Mouse (Mus musculus): Measurements from ENCODE around the gene Caskin2. TPM values are rescaled to one million over a fixed set of nuclear protein-coding genes. Genes with fewer than 3 reads are reported as not detected.

Caskin2 gene
- polyA plus RNA-seq, 1 experiment from 2014 or later = 17.4 TPM

- no peak for ATAC-seq (replicated peaks; ENCODE audit: insufficient number of reproducible peaks, low FRiP score, low TSS enrichment)
- Histone ChIP-seq H3K9ac (ENCODE audit: low read depth, low read length) (no peak overlapping the region), H3K4me2 (no peak overlapping the region), H3K27me3 (ENCODE audit: control insufficient read depth, insufficient read depth, low read length) (no peaks in the 10 kb centered on the region), H3K4me3 (ENCODE audit: low read depth, low read length) (no peak overlapping the region), H3K27ac (ENCODE audit: low read depth, low read length) (no peak overlapping the region), H3K4me1 (ENCODE audit: control insufficient read depth, insufficient read depth, low read length) (no peaks in the 10 kb centered on the region), H3K9me3 (replicated peaks; ENCODE audit: control insufficient read depth, low read length) (no peaks in the 10 kb centered on the region), H3K36me3 (ENCODE audit: control insufficient read depth, insufficient read depth, low read length) (no peaks in the 10 kb centered on the region)
- 73% methylated on average over 7 of the region's 7 CpGs for WGBS (ENCODE audit: insufficient replicate concordance)
Measured at GRCm38 (mm10) chr11:115752653-115753052, 60.8 kb downstream of the Caskin2 start.

GRCm38 (mm10) chr11:115751725-115752124, 61.7 kb downstream of the Caskin2 start:
- no peak overlapping the region for H3K4me2 ChIP-seq
- WGBS (ENCODE audit: insufficient replicate concordance) = 44% methylated on average over 2 of the region's 2 CpGs

GRCm38 (mm10) chr11:115749834-115750233, 63.6 kb downstream of the Caskin2 start:
- H3K4me3 ChIP-seq (ENCODE audit: low read depth, low read length) = no peak overlapping the region
- WGBS (ENCODE audit: insufficient replicate concordance) = 89% methylated on average over 5 of the region's 5 CpGs
- ATAC-seq (replicated peaks; ENCODE audit: insufficient number of reproducible peaks, low FRiP score, low TSS enrichment) = no peak
- no peaks in the 10 kb centered on the region for H3K4me1 ChIP-seq (ENCODE audit: control insufficient read depth, insufficient read depth, low read length)
- no peak overlapping the region for H3K27ac ChIP-seq (ENCODE audit: low read depth, low read length)
- no peaks in the 10 kb centered on the region for H3K27me3 ChIP-seq (ENCODE audit: control insufficient read depth, insufficient read depth, low read length)
- H3K36me3 ChIP-seq (ENCODE audit: control insufficient read depth, insufficient read depth, low read length) = no peaks in the 10 kb centered on the region
- H3K9me3 ChIP-seq (replicated peaks; ENCODE audit: control insufficient read depth, low read length) = no peaks in the 10 kb centered on the region
- H3K9ac ChIP-seq (ENCODE audit: low read depth, low read length) = no peak overlapping the region
- H3K4me2 ChIP-seq = no peak overlapping the region

More at GRCm38 (mm10) chr11:115751725-115752124, 61.7 kb downstream of the Caskin2 start:
- no peak overlapping the region for H3K27ac ChIP-seq (ENCODE audit: low read depth, low read length)
- no peaks in the 10 kb centered on the region for H3K27me3 ChIP-seq (ENCODE audit: control insufficient read depth, insufficient read depth, low read length)
- no peaks in the 10 kb centered on the region for H3K9me3 ChIP-seq (replicated peaks; ENCODE audit: control insufficient read depth, low read length)
- no peak overlapping the region for H3K9ac ChIP-seq (ENCODE audit: low read depth, low read length)
- H3K4me3 ChIP-seq (ENCODE audit: low read depth, low read length) = no peak overlapping the region
- H3K36me3 ChIP-seq (ENCODE audit: control insufficient read depth, insufficient read depth, low read length) = no peaks in the 10 kb centered on the region
- H3K4me1 ChIP-seq (ENCODE audit: control insufficient read depth, insufficient read depth, low read length) = no peaks in the 10 kb centered on the region
- ATAC-seq (replicated peaks; ENCODE audit: insufficient number of reproducible peaks, low FRiP score, low TSS enrichment) = no peak

Small RNAs within 50 kb of the gene (microRNA-seq; reads per million reads assigned to microRNA genes)
- gene Mir5621 (ENCODE audit: borderline number of aligned reads) = 0.41 reads per million

Other genes starting within 250 kb of the Caskin2 start
- gene Nup85, start 249.2 kb downstream of the Caskin2 start, polyA plus RNA-seq (2014; fragmentation: Nextera tagmentation; extraction: Ambion mirVana) = 131 and 133 TPM in 2 replicates
- 97.7 and 104 TPM in 2 replicates for gene Mrps7, start 209.7 kb downstream of the Caskin2 start, polyA plus RNA-seq (2014; fragmentation: Nextera tagmentation; extraction: Ambion mirVana)
- gene Gga3, start 209.6 kb downstream of the Caskin2 start, polyA plus RNA-seq (2014; fragmentation: Nextera tagmentation; extraction: Ambion mirVana) = 17.9 and 21.0 TPM in 2 replicates
- gene Mif4gd, start 200.7 kb downstream of the Caskin2 start, polyA plus RNA-seq (2014; fragmentation: Nextera tagmentation; extraction: Ambion mirVana) = 22.7 TPM in 2 replicates
- gene Slc25a19, start 185.3 kb downstream of the Caskin2 start, polyA plus RNA-seq (2014; fragmentation: Nextera tagmentation; extraction: Ambion mirVana) = 35.6 and 35.7 TPM in 2 replicates
- 42.7 and 56.3 TPM in 2 replicates for gene Grb2, start 105.0 kb downstream of the Caskin2 start, polyA plus RNA-seq (2014; fragmentation: Nextera tagmentation; extraction: Ambion mirVana)
- 22.9 and 25.1 TPM in 2 replicates for gene Tmem94, start 48.2 kb downstream of the Caskin2 start, polyA plus RNA-seq (2014; fragmentation: Nextera tagmentation; extraction: Ambion mirVana)
- 20.8 TPM in 2 replicates for gene Tsen54, start 1.1 kb upstream of the Caskin2 start, polyA plus RNA-seq (2014; fragmentation: Nextera tagmentation; extraction: Ambion mirVana)
- 21.5 and 22.4 TPM in 2 replicates for gene Llgl2, start 10.4 kb upstream of the Caskin2 start, polyA plus RNA-seq (2014; fragmentation: Nextera tagmentation; extraction: Ambion mirVana)
- 0.06 and 0.39 TPM in 2 replicates for gene Myo15b, start 44.8 kb upstream of the Caskin2 start, polyA plus RNA-seq (2014; fragmentation: Nextera tagmentation; extraction: Ambion mirVana)
- 19.6 and 21.8 TPM in 2 replicates for gene Smim5, start 86.3 kb upstream of the Caskin2 start, polyA plus RNA-seq (2014; fragmentation: Nextera tagmentation; extraction: Ambion mirVana)
- gene Smim6, start 98.4 kb upstream of the Caskin2 start, polyA plus RNA-seq (2014; fragmentation: Nextera tagmentation; extraction: Ambion mirVana) = 0.46 and 1.2 TPM in 2 replicates
- 27.9 and 28.3 TPM in 2 replicates for gene Sap30bp, start 119.6 kb upstream of the Caskin2 start, polyA plus RNA-seq (2014; fragmentation: Nextera tagmentation; extraction: Ambion mirVana)
- 12.3 and 13.0 TPM in 2 replicates for gene Recql5, start 119.8 kb upstream of the Caskin2 start, polyA plus RNA-seq (2014; fragmentation: Nextera tagmentation; extraction: Ambion mirVana)
- gene Itgb4, start 161.1 kb upstream of the Caskin2 start, polyA plus RNA-seq (2014; fragmentation: Nextera tagmentation; extraction: Ambion mirVana) = 0.51 and 0.80 TPM in 2 replicates
- 137 and 151 TPM in 2 replicates for gene Galk1, start 199.1 kb upstream of the Caskin2 start, polyA plus RNA-seq (2014; fragmentation: Nextera tagmentation; extraction: Ambion mirVana)
- gene H3f3b, start 214.3 kb upstream of the Caskin2 start, polyA plus RNA-seq (2014; fragmentation: Nextera tagmentation; extraction: Ambion mirVana) = 734 and 757 TPM in 2 replicates
- gene Unk, start 216.7 kb upstream of the Caskin2 start, polyA plus RNA-seq (2014; fragmentation: Nextera tagmentation; extraction: Ambion mirVana) = 18.7 and 20.0 TPM in 2 replicates